Mouse (Mus musculus) embryonic facial prominence, embryonic 15.5 days (tissue): ENCODE measurements around the gene Necab3. TPM values are rescaled to one million over a fixed set of nuclear protein-coding genes. Genes with fewer than 3 reads are reported as not detected.

Experiments used
- ATAC-seq: fragments of 200-750 bp; cut with Nextera tagmentation; 2 replicates; pipeline ENCODE4 v1.8.0; 2017; ENCODE audit warnings: low read depth, moderate TSS enrichment; ENCODE audit not compliant: insufficient number of reproducible peaks, low FRiP score, low TSS enrichment
- H3K27ac ChIP-seq: fragments of 300-500 bp; sonication (generic); replicated peaks from 2 replicates; pipeline ENCODE4 v1.5.1; 2015; ENCODE audit warnings: mild to moderate bottlenecking, inconsistent platforms
- H3K27me3 ChIP-seq: fragments of 300-500 bp; sonication (generic); 2 replicates; pipeline ENCODE4 v1.6.1; 2015; ENCODE audit warnings: inconsistent platforms
- H3K36me3 ChIP-seq: fragments of 300-500 bp; sonication (generic); 2 replicates; pipeline ENCODE4 v1.6.1; 2015; ENCODE audit warnings: mild to moderate bottlenecking, inconsistent platforms
- H3K4me1 ChIP-seq: fragments of 300-500 bp; sonication (generic); 2 replicates; pipeline ENCODE4 v1.6.1; 2015; ENCODE audit warnings: inconsistent platforms
- H3K4me2 ChIP-seq: fragments of 300-500 bp; sonication (generic); replicated peaks from 2 replicates; pipeline ENCODE4 v1.6.1; 2015; ENCODE audit warnings: mild to moderate bottlenecking, inconsistent platforms
- H3K4me3 ChIP-seq: fragments of 300-500 bp; sonication (generic); replicated peaks from 2 replicates; pipeline ENCODE4 v1.5.1; 2015; ENCODE audit warnings: mild to moderate bottlenecking, inconsistent platforms
- H3K9ac ChIP-seq: fragments of 300-500 bp; sonication (generic); 2 replicates; pipeline ENCODE4 v1.6.1; 2015; ENCODE audit warnings: inconsistent platforms
- H3K9me3 ChIP-seq: fragments of 300-500 bp; sonication (generic); replicated peaks from 2 replicates; pipeline ENCODE4 v1.6.1; 2016; ENCODE audit warnings: inconsistent platforms
- WGBS: fragments of 180-500 bp; shearing (Covaris S2); methylation state at CpG from one replicate; pipeline ENCODE4 v1.1.7; 2015; 5-methylcytosine and 5-hydroxymethylcytosine counted together
- polyA plus RNA-seq: library from polyadenylated mRNA; unstranded; fragments of >200 nt; fragmentation: Nextera tagmentation; extraction: Ambion mirVana; gene quantifications from 2 replicates; pipeline ENCODE4 v1.2.1, GENCODE M21; 2015

The Necab3 gene
- polyA plus RNA-seq, 1 experiment from 2014 or later, result 4.3 TPM

DNA sequence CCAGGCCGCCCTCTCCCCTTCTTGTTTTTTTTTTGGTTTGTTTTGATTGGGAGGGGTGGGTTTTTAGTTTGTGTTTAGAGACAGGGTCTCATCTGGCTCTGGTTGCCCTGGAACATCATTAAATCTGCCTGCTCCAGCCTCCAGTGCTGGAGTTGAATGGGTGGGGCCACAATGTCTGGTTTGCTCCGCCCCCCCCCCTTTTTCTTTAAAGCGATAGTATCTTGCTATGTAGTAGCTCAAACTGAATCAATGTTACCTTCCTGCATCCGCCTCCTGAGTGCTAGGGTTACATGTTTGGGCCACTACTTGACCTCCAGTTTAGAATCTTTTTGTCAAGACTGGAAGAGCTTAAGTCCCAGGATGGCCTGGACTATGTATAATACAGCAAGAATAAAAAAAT, 12.6 kb upstream of the Necab3 start:
- no peak overlapping the region for H3K4me3 ChIP-seq
- H3K4me1 ChIP-seq, result peaks cover 47% of the 10 kb centered on the region
- H3K36me3 ChIP-seq, result no peaks in the 10 kb centered on the region
- H3K27me3 ChIP-seq, result no peaks in the 10 kb centered on the region
- no peak overlapping the region for H3K27ac ChIP-seq
- H3K9ac ChIP-seq, result no peak overlapping the region
- no peaks in the 10 kb centered on the region for H3K9me3 ChIP-seq
- no peak for ATAC-seq
- H3K4me2 ChIP-seq, result no peak overlapping the region
- 80% methylated on average over 4 of the region's 4 CpGs for WGBS

DNA sequence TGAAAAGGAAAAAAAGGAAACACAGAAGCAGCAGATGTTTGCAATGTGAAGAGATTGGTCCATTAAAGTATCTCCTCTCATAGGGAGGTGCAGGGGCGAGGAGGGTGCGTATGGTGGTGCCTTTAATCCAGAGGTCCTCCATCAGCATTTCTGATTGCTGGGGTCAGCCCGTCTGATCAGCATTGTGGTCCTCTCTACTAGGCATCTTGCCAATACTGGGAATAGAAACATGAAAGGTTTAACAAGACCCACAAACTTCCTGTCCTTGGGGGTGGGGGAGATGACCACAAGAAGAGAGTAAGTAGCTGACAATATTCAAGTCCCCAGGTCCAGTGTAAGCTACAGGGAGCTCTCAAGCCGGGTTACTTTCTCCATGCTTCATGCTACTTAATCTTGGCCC, 12.0 kb upstream of the Necab3 start:
- no peak for ATAC-seq
- Histone ChIP-seq H3K36me3 (no peaks in the 10 kb centered on the region), H3K4me2 (peak overlapping the region; percentile 77; the same call in 1 of the 2 replicates), H3K4me1 (peaks cover 51% of the 10 kb centered on the region), H3K4me3 (peak overlapping the region; percentile 77), H3K27me3 (no peaks in the 10 kb centered on the region), H3K9me3 (no peaks in the 10 kb centered on the region), H3K9ac (no peak overlapping the region), H3K27ac (peak overlapping the region; percentile 70; the same call in 1 of the 2 replicates)
- 66% methylated on average over 4 of the region's 4 CpGs for WGBS

DNA sequence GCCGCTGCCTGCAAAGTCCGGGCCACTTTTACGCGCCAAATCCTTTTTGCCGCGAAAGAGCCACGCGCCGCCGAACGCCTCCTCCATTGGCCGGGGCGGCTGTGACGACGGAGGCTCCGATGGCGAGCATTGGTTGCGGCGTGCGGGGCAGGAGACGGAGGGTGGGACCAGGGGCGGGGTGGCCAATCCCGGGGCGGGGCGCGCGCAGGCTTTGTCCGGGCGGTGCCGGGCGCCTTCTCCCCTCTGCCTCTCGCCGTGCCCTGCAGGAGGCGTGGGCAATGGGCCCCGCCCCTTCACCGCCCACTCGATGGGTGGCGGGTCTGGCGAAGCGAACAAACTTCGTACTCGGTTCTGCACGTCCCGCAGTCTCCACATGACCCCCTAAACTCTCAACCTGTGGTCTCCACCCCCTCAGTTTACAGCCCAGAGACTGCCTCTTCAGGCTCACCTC, 11.2 kb upstream of the Necab3 start, which contains the start of gene E2f1:
E2f1 (minus strand) TSS at position 57 of the 451 bp plus-strand sequence.
- peak within 1 kb of the TSS; percentile 44 for H3K9ac ChIP-seq
- H3K27ac ChIP-seq, result peak within 1 kb of the TSS; percentile 85
- H3K36me3 ChIP-seq, result no peaks in the 10 kb centered on the region
- H3K4me3 ChIP-seq, result peak within 1 kb of the TSS; percentile 77
- H3K27me3 ChIP-seq, result no peaks in the 10 kb centered on the region
- no peaks in the 10 kb centered on the region for H3K9me3 ChIP-seq
- H3K4me1 ChIP-seq, result peaks cover 51% of the 10 kb centered on the region
- ATAC-seq, result peak; percentile 97
- under 1% methylated on average over 42 of the region's 44 CpGs for WGBS
- peak within 1 kb of the TSS; percentile 77 for H3K4me2 ChIP-seq

GRCm38 (mm10) chr2:154569071-154569748, 10.5 kb upstream of the Necab3 start:
- ATAC-seq, result peak; percentile 82
- Histone ChIP-seq H3K9ac (peak overlapping the region; percentile 44), H3K4me3 (peak overlapping the region; percentile 77), H3K27ac (peak overlapping the region; percentile 85), H3K9me3 (no peaks in the 10 kb centered on the region), H3K4me2 (peak overlapping the region; percentile 77), H3K36me3 (no peaks in the 10 kb centered on the region), H3K4me1 (peaks cover 52% of the 10 kb centered on the region), H3K27me3 (no peaks in the 10 kb centered on the region)
- under 1% methylated on average over 63 of the region's 70 CpGs for WGBS

DNA sequence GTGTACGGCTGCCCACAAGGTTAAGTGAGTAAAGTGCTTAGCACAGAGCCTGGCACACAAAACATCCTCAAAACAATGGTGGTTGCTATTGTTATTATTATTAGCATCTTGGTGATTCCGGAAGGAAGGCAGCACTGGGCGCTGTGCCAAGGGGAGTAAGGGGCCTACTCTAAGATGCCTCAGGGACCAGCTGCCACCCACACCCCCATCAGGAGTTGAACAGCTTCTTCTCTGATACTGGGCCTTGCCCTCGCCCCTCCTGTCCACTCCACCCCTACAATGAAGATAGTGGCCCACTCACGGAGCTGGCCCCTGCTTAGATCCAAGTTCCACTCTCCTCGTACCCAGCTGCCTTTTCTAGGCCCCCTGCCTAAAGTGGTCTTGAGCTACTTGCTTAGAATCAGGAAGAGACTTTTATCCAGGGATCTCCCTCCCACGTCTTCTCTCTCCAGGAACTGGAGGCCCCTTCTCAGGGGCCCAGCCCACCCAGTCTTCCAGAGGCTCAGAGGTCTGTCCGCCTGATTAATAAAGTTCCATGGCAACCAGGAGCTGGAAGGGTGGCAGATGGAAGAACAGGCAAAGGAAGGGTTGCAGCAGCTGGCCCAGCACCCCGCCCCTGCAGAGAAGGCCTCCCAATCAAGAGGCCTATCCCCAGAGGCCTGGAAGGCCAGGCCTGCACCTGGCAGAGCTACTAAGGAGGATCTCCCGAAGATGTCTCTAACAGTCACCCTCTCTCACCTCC, 9.8 kb upstream of the Necab3 start:
- H3K36me3 ChIP-seq, result 0 out of 2 replicates have a peak, but pooled peaks cover 6% of the 10 kb centered on the region
- WGBS, result 13% methylated on average over 10 of the region's 10 CpGs
- H3K4me3 ChIP-seq, result peak overlapping the region; percentile 77
- no peak for ATAC-seq
- peak overlapping the region; percentile 44 for H3K9ac ChIP-seq
- H3K9me3 ChIP-seq, result no peaks in the 10 kb centered on the region
- H3K4me2 ChIP-seq, result peak overlapping the region; percentile 77
- H3K27ac ChIP-seq, result peak overlapping the region; percentile 85
- no peaks in the 10 kb centered on the region for H3K27me3 ChIP-seq
- peaks cover 56% of the 10 kb centered on the region for H3K4me1 ChIP-seq

- 68% methylated on average over 2 of the region's 2 CpGs for WGBS
- Histone ChIP-seq H3K9me3 (no peaks in the 10 kb centered on the region), H3K27ac (peak overlapping the region; percentile 85), H3K4me1 (peaks cover 56% of the 10 kb centered on the region), H3K36me3 (peaks cover 13% of the 10 kb centered on the region; the same call in 1 of the 2 replicates), H3K4me3 (peak overlapping the region; percentile 77), H3K9ac (no peak overlapping the region), H3K27me3 (no peaks in the 10 kb centered on the region), H3K4me2 (peak overlapping the region; percentile 77)
- no peak for ATAC-seq
These were observed 9.1 kb upstream of the Necab3 start for GRCm38 (mm10) chr2:154567766-154568165.

DNA sequence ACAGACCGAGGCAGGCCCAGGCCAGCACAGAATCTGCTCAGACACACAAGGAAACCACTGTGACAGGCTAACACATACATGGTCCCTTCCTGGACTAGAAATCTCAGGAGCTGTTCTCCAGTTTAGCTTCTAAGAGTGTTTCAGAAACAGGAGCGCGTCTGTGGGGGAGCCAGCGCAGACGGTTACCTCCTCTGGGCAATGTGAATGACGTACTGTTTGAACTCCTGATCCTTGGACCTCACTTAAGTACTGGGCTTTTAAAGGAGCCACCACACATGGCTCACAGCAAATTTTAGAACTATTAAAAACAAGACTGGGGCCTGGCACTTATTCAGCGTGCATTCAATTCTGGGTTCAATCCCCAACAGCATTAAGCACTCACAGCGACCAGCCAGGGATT, 8.0 kb upstream of the Necab3 start:
- H3K27me3 ChIP-seq, result no peaks in the 10 kb centered on the region
- H3K4me1 ChIP-seq, result peaks cover 51% of the 10 kb centered on the region
- H3K36me3 ChIP-seq, result peaks cover 20% of the 10 kb centered on the region
- 35% methylated on average over 8 of the region's 8 CpGs for WGBS
- H3K27ac ChIP-seq, result peak overlapping the region; percentile 29; the same call in 1 of the 2 replicates
- ATAC-seq, result no peak
- no peak overlapping the region for H3K9ac ChIP-seq
- no peak overlapping the region for H3K4me3 ChIP-seq
- H3K9me3 ChIP-seq, result no peaks in the 10 kb centered on the region
- no peak overlapping the region for H3K4me2 ChIP-seq

DNA sequence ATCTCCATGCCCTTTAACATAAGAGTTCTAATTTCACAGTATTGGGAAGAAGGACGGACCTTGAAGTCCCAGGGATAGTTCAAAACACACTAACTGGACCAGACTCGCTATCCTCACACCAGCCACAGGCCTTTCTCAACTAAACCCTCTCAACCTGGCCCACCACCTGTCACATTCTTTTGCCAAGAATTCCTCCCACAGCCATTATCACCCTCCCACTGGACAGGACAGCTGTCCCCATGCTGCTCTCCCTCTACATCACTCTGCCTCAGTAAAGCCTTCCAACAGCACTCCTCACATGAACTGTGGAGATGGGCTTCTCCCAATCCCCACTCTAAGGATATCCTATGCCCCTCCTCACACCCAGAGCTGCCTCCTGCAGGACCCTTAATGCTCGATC, 6.9 kb upstream of the Necab3 start:
- peaks cover 41% of the 10 kb centered on the region for H3K4me1 ChIP-seq
- H3K36me3 ChIP-seq, result peaks cover 30% of the 10 kb centered on the region
- H3K4me3 ChIP-seq, result no peak overlapping the region
- H3K4me2 ChIP-seq, result no peak overlapping the region
- WGBS, result 67% methylated on average over 3 of the region's 3 CpGs
- ATAC-seq, result no peak
- no peaks in the 10 kb centered on the region for H3K27me3 ChIP-seq
- peak overlapping the region; percentile 24; the same call in 1 of the 2 replicates for H3K27ac ChIP-seq
- H3K9me3 ChIP-seq, result no peaks in the 10 kb centered on the region
- H3K9ac ChIP-seq, result no peak overlapping the region

- H3K4me3 ChIP-seq, result no peak overlapping the region
- no peak for ATAC-seq
- 81% methylated on average over 22 of the region's 22 CpGs for WGBS
- no peaks in the 10 kb centered on the region for H3K27me3 ChIP-seq
- H3K9ac ChIP-seq, result no peak overlapping the region
- H3K4me1 ChIP-seq, result peaks cover 36% of the 10 kb centered on the region
- no peak overlapping the region for H3K4me2 ChIP-seq
- H3K36me3 ChIP-seq, result peaks cover 32% of the 10 kb centered on the region
- H3K9me3 ChIP-seq, result no peaks in the 10 kb centered on the region
- H3K27ac ChIP-seq, result no peak overlapping the region
These were observed 5.0 kb upstream of the Necab3 start for GRCm38 (mm10) chr2:154563612-154564170.

- no peak for ATAC-seq
- H3K9ac ChIP-seq, result no peak overlapping the region
- peaks cover 16% of the 10 kb centered on the region for H3K36me3 ChIP-seq
- H3K4me3 ChIP-seq, result no peak overlapping the region
- H3K9me3 ChIP-seq, result no peaks in the 10 kb centered on the region
- no peak overlapping the region for H3K27ac ChIP-seq
- 45% methylated on average over 5 of the region's 5 CpGs for WGBS
- H3K27me3 ChIP-seq, result no peaks in the 10 kb centered on the region
- peaks cover 42% of the 10 kb centered on the region for H3K4me1 ChIP-seq
- no peak overlapping the region for H3K4me2 ChIP-seq
These were observed 1.4 kb downstream of the Necab3 start for GRCm38 (mm10) chr2:154557184-154557832.

DNA sequence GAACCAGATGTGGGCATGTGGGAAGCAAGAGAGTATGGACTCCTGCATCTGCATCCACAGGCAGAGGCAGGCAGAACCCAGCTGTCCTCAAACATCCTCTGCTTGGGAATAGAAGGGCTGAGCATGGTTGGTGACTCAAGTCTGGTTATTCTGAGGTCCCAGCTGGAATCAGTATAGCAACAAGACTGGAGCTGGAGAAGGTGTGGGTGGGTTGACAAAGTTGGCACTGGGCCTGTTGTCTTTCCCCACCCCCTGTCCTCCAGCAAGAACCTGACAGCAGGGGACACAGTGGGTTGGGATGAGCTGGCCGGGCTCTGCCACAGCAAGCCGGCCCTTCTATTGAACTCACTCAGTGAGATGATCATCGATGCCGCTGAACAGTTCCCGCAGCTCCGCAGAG, 3.5 kb downstream of the Necab3 start:
- H3K9me3 ChIP-seq, result no peaks in the 10 kb centered on the region
- no peak overlapping the region for H3K27ac ChIP-seq
- no peaks in the 10 kb centered on the region for H3K36me3 ChIP-seq
- H3K4me1 ChIP-seq, result peaks cover 51% of the 10 kb centered on the region
- WGBS, result 81% methylated on average over 6 of the region's 6 CpGs
- no peak overlapping the region for H3K9ac ChIP-seq
- H3K4me2 ChIP-seq, result no peak overlapping the region
- no peak overlapping the region for H3K4me3 ChIP-seq
- peaks cover 7% of the 10 kb centered on the region for H3K27me3 ChIP-seq
- ATAC-seq, result no peak
